Mouse (Mus musculus): ENCODE data around the gene Enkd1. TPM values are rescaled to one million over a fixed set of nuclear protein-coding genes. Genes with fewer than 3 reads are reported as not detected.

Enkd1 gene
- 9.6 and 11.5 TPM in 2 replicates for polyA plus RNA-seq (2012; rRNA removed)

GRCm38 (mm10) chr8:105707498-105708403, at the start of gene Enkd1, which contains the start of gene 4933405L10Rik:
TSS of gene Enkd1 (minus strand) at chr8:105708210.
TSS of gene 4933405L10Rik (plus strand) at chr8:105707655.
- no peak for DNase-seq (ENCODE audit: low spot score)

- no peak for DNase-seq (ENCODE audit: low spot score)
These were observed 46.7 kb upstream of the Enkd1 start for GRCm38 (mm10) chr8:105754688-105755087.

- no peak for DNase-seq (ENCODE audit: low spot score)
These were observed 45.9 kb upstream of the Enkd1 start for GRCm38 (mm10) chr8:105753916-105754315.

- no peak for DNase-seq (ENCODE audit: low spot score)
These were observed 42.6 kb upstream of the Enkd1 start for GRCm38 (mm10) chr8:105750606-105751005.

- no peak for DNase-seq (ENCODE audit: low spot score)
These were observed 35.3 kb upstream of the Enkd1 start for GRCm38 (mm10) chr8:105743301-105743700.

GRCm38 (mm10) chr8:105739216-105739615, 31.2 kb upstream of the Enkd1 start:
- DNase-seq (ENCODE audit: low spot score): no peak

GRCm38 (mm10) chr8:105732186-105732585, 24.2 kb upstream of the Enkd1 start:
- no peak for DNase-seq (ENCODE audit: low spot score)

- DNase-seq (ENCODE audit: low spot score): no peak
These were observed 19.6 kb upstream of the Enkd1 start for GRCm38 (mm10) chr8:105727397-105728124.

- DNase-seq (ENCODE audit: low spot score): no peak
These were observed 17.7 kb upstream of the Enkd1 start for GRCm38 (mm10) chr8:105725726-105726125.

- DNase-seq (ENCODE audit: low spot score): no peak
These were observed 14.9 kb upstream of the Enkd1 start for GRCm38 (mm10) chr8:105722861-105723260.

GRCm38 (mm10) chr8:105719637-105720036, 11.6 kb upstream of the Enkd1 start:
- no peak for DNase-seq (ENCODE audit: low spot score)

- no peak for DNase-seq (ENCODE audit: low spot score)
These were observed 8.4 kb upstream of the Enkd1 start for GRCm38 (mm10) chr8:105716302-105716945.

GRCm38 (mm10) chr8:105715042-105715441, 7.0 kb upstream of the Enkd1 start:
- DNase-seq (ENCODE audit: low spot score): no peak

GRCm38 (mm10) chr8:105714139-105714538, 6.1 kb upstream of the Enkd1 start:
- peak; percentile 73 for DNase-seq (ENCODE audit: low spot score)

GRCm38 (mm10) chr8:105712286-105712685, 4.3 kb upstream of the Enkd1 start:
- DNase-seq (ENCODE audit: low spot score): no peak

GRCm38 (mm10) chr8:105709317-105709716, 1.3 kb upstream of the Enkd1 start:
- DNase-seq (ENCODE audit: low spot score): no peak

GRCm38 (mm10) chr8:105708675-105709074, 665 bp upstream of the Enkd1 start:
- no peak for DNase-seq (ENCODE audit: low spot score)

GRCm38 (mm10) chr8:105706426-105706825, 1.6 kb downstream of the Enkd1 start:
- no peak for DNase-seq (ENCODE audit: low spot score)

- DNase-seq (ENCODE audit: low spot score): no peak
These were observed 3.1 kb downstream of the Enkd1 start for GRCm38 (mm10) chr8:105704955-105705354.

- no peak for DNase-seq (ENCODE audit: low spot score)
These were observed 3.7 kb downstream of the Enkd1 start for GRCm38 (mm10) chr8:105704146-105704812.

GRCm38 (mm10) chr8:105702731-105703415, 5.1 kb downstream of the Enkd1 start:
- no peak for DNase-seq (ENCODE audit: low spot score)
